Mouse (Mus musculus): ENCODE results near the gene Cbx6. TPM values are rescaled to one million over a fixed set of nuclear protein-coding genes. Genes with fewer than 3 reads are reported as not detected.

Gene Cbx6
- polyA plus RNA-seq, 1 experiment = 10.4 TPM

- no peak for TF ChIP-seq GATA1 (IDR thresholded peaks at IDR 0.05; ENCODE audit: low read length)
Observed at GRCm38 (mm10) chr15:79842985-79843384, 8.5 kb upstream of the Cbx6 start.

GRCm38 (mm10) chr15:79840281-79840680, 5.8 kb upstream of the Cbx6 start:
- TF ChIP-seq GATA1 (IDR thresholded peaks at IDR 0.05; ENCODE audit: low read length) = no peak

GRCm38 (mm10) chr15:79834881-79835260, 383 bp upstream of the Cbx6 start:
- no peak for TF ChIP-seq GATA1 (IDR thresholded peaks at IDR 0.05; ENCODE audit: low read length)

GRCm38 (mm10) chr15:79833251-79834050, 1.0 kb downstream of the Cbx6 start:
- no peak for TF ChIP-seq GATA1 (IDR thresholded peaks at IDR 0.05; ENCODE audit: low read length)

- TF ChIP-seq GATA1 (IDR thresholded peaks at IDR 0.05; ENCODE audit: low read length) = no peak
Observed at GRCm38 (mm10) chr15:79832064-79832900, 2.2 kb downstream of the Cbx6 start.

GRCm38 (mm10) chr15:79830388-79830787, 4.1 kb downstream of the Cbx6 start:
- TF ChIP-seq GATA1 (IDR thresholded peaks at IDR 0.05; ENCODE audit: low read length) = no peak

GRCm38 (mm10) chr15:79829431-79829830, 5.1 kb downstream of the Cbx6 start:
- TF ChIP-seq GATA1 (IDR thresholded peaks at IDR 0.05; ENCODE audit: low read length) = no peak

GRCm38 (mm10) chr15:79828366-79829035, 6.0 kb downstream of the Cbx6 start:
- TF ChIP-seq GATA1 (IDR thresholded peaks at IDR 0.05; ENCODE audit: low read length) = no peak

GRCm38 (mm10) chr15:79827778-79828210, 6.7 kb downstream of the Cbx6 start:
- TF ChIP-seq GATA1 (IDR thresholded peaks at IDR 0.05; ENCODE audit: low read length) = no peak

GRCm38 (mm10) chr15:79827061-79827777, 7.3 kb downstream of the Cbx6 start:
- no peak for TF ChIP-seq GATA1 (IDR thresholded peaks at IDR 0.05; ENCODE audit: low read length)

GRCm38 (mm10) chr15:79826221-79826935, 8.1 kb downstream of the Cbx6 start:
- TF ChIP-seq GATA1 (IDR thresholded peaks at IDR 0.05; ENCODE audit: low read length) = no peak

GRCm38 (mm10) chr15:79825146-79825825, 9.2 kb downstream of the Cbx6 start:
- TF ChIP-seq GATA1 (IDR thresholded peaks at IDR 0.05; ENCODE audit: low read length) = no peak

- TF ChIP-seq GATA1 (IDR thresholded peaks at IDR 0.05; ENCODE audit: low read length) = no peak
Observed at GRCm38 (mm10) chr15:79823588-79824280, 10.8 kb downstream of the Cbx6 start.
